Mouse (Mus musculus): ENCODE results near the gene Shc2. TPM values are rescaled to one million over a fixed set of nuclear protein-coding genes. Genes with fewer than 3 reads are reported as not detected.

Shc2 gene
- polyA plus RNA-seq, 1 experiment from 2014 or later, result 2.1 TPM

GRCm38 (mm10) chr10:79670071-79670888 lies 32.6 kb upstream of the Shc2 start:
- peak overlapping the region; percentile 99 for H3K4me3 ChIP-seq (ENCODE audit: low read depth, low read length)
- H3K9me3 ChIP-seq (ENCODE audit: control insufficient read depth, low read length), result no peaks in the 10 kb centered on the region
- 0 out of 2 replicates have a peak overlapping the region, but pooled peaks have one; percentile 88 for H3K27ac ChIP-seq (ENCODE audit: low read depth, low read length)
- peak overlapping the region; percentile 91 for H3K4me2 ChIP-seq
- ATAC-seq (replicated peaks; ENCODE audit: low FRiP score) (peak; percentile 19; the same call in 1 of the 2 replicates), DNase-seq (ENCODE audit: low spot score) (no peak)
- peak overlapping the region; percentile 86 for H3K9ac ChIP-seq (ENCODE audit: low read depth, low read length)
- H3K36me3 ChIP-seq (ENCODE audit: control insufficient read depth, insufficient read depth, low read length), result 0 out of 2 replicates have a peak, but pooled peaks cover 2% of the 10 kb centered on the region
- peaks cover 10% of the 10 kb centered on the region for H3K4me1 ChIP-seq (replicated peaks; ENCODE audit: control insufficient read depth, insufficient read depth, low read length)
- no peaks in the 10 kb centered on the region for H3K27me3 ChIP-seq (replicated peaks; ENCODE audit: control insufficient read depth, insufficient read depth, low read length)
- WGBS, result 34% methylated on average over 15 of the region's 15 CpGs

DNA sequence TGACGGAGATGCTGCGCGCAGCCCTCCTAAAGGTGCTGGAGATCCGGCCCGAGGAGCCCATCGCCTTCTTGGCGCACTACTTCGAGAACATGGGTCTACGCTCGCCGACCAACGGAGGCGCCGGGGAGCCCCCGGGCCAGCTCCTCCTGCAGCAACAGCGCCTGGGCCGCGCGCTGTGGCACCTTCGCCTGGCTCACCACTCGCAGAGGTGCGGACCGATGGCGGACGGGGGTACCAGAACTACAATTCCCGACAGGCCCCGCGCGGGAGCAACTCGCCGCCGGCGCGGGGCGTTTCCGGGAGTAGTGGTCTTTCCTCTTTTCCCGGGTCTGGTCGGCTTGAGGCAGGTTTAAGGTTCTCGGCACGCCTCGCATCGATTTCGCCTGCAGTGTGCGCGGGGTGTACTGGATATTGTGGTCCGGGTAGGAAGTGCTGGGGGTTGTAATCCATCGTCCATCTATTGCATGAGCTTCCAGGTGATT lies 31.9 kb upstream of the Shc2 start:
- ATAC-seq (replicated peaks; ENCODE audit: low FRiP score), result peak; percentile 58
- Histone ChIP-seq H3K36me3 (ENCODE audit: control insufficient read depth, insufficient read depth, low read length) (0 out of 2 replicates have a peak, but pooled peaks cover 2% of the 10 kb centered on the region), H3K27me3 (replicated peaks; ENCODE audit: control insufficient read depth, insufficient read depth, low read length) (no peaks in the 10 kb centered on the region), H3K9me3 (ENCODE audit: control insufficient read depth, low read length) (no peaks in the 10 kb centered on the region), H3K27ac (ENCODE audit: low read depth, low read length) (peak overlapping the region; percentile 88), H3K4me1 (replicated peaks; ENCODE audit: control insufficient read depth, insufficient read depth, low read length) (peaks cover 10% of the 10 kb centered on the region), H3K4me2 (peak overlapping the region; percentile 91), H3K9ac (ENCODE audit: low read depth, low read length) (peak overlapping the region; percentile 86), H3K4me3 (ENCODE audit: low read depth, low read length) (peak overlapping the region; percentile 99)
- peak; percentile 88 for DNase-seq (ENCODE audit: low spot score)
- WGBS, result under 1% methylated on average over 47 of the region's 47 CpGs

DNA sequence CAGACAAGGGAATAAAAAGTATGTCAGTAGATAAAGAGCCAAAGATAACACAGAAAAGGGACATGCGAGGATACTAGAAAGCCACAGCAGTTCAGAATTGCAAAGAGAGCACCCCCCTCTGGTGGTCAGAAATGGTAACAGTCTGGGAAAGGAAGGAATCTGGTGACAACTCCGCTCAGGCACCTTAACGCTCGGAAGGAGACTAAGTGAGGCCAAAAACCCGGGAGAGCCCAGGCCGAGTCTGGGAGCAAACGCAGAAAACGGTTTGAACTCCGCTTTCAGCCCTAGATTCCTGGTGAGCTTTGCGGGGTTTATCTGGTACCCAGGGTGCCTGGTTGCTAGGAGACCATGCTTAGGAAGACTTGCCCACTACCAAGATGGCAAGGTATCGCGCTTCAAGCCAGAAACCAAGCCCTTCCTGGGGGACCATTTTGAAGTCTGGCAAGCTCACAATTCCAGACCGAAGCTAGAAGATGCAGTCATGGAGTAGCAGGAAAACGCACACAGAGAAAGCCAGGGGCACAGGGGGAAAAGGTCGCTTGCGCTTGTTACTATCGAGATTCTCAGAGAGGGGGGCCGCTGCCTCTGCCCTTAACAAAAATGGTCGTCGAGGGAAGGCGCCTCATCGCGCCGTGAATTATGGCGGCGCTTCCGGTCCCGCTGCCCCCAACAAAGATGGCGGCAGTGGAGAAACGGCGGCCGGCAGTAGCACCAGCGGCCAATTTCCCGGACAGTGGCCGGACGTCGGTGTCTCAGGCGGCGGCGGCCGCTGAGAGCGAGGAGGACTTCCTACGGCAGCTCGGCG lies 31.3 kb upstream of the Shc2 start, which contains the start of gene Tpgs1:
Gene Tpgs1, plus strand, starts transcription at position 599 of the 805 bp plus-strand sequence.
- H3K4me2 ChIP-seq, result peak within 1 kb of the TSS; percentile 91
- H3K27ac ChIP-seq (ENCODE audit: low read depth, low read length), result peak within 1 kb of the TSS; percentile 88
- WGBS, result under 1% methylated on average over 45 of the region's 45 CpGs
- H3K9me3 ChIP-seq (ENCODE audit: control insufficient read depth, low read length), result no peaks in the 10 kb centered on the region
- H3K4me3 ChIP-seq (ENCODE audit: low read depth, low read length), result peak within 1 kb of the TSS; percentile 99
- H3K36me3 ChIP-seq (ENCODE audit: control insufficient read depth, insufficient read depth, low read length), result 0 out of 2 replicates have a peak, but pooled peaks cover 2% of the 10 kb centered on the region
- H3K27me3 ChIP-seq (replicated peaks; ENCODE audit: control insufficient read depth, insufficient read depth, low read length), result no peaks in the 10 kb centered on the region
- peaks cover 13% of the 10 kb centered on the region for H3K4me1 ChIP-seq (replicated peaks; ENCODE audit: control insufficient read depth, insufficient read depth, low read length)
- peak within 1 kb of the TSS; percentile 86 for H3K9ac ChIP-seq (ENCODE audit: low read depth, low read length)
- DNase-seq (ENCODE audit: low spot score), result peak; percentile 94
- ATAC-seq (replicated peaks; ENCODE audit: low FRiP score), result peak; percentile 74

DNA sequence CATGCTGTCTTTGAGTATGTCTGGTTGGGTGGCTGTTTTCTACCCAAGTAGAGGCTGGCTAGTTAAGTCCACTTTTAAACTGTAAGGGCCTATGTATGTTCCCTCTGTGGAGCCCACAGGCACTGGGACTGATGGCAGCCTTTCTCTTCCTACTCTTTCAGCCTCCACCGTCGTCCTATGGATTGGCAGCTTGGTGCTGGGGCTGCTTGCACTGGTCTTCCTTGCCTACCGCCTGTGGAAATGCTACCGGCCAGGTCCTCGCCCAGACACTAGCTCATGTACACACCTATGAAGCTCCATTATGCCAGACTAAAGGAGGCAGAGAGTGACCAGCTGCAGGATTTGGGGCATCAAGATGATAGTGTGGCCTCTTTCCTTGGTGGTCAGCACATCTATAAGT lies 30.4 kb upstream of the Shc2 start:
- Histone ChIP-seq H3K4me3 (ENCODE audit: low read depth, low read length) (no peak overlapping the region), H3K27ac (ENCODE audit: low read depth, low read length) (no peak overlapping the region), H3K4me2 (no peak overlapping the region), H3K27me3 (replicated peaks; ENCODE audit: control insufficient read depth, insufficient read depth, low read length) (no peaks in the 10 kb centered on the region), H3K4me1 (replicated peaks; ENCODE audit: control insufficient read depth, insufficient read depth, low read length) (peaks cover 13% of the 10 kb centered on the region), H3K36me3 (ENCODE audit: control insufficient read depth, insufficient read depth, low read length) (no peaks in the 10 kb centered on the region), H3K9ac (ENCODE audit: low read depth, low read length) (no peak overlapping the region), H3K9me3 (ENCODE audit: control insufficient read depth, low read length) (no peaks in the 10 kb centered on the region)
- ATAC-seq (replicated peaks; ENCODE audit: low FRiP score) (no peak), DNase-seq (ENCODE audit: low spot score) (no peak)
- WGBS, result 76% methylated on average over 5 of the region's 5 CpGs

DNA sequence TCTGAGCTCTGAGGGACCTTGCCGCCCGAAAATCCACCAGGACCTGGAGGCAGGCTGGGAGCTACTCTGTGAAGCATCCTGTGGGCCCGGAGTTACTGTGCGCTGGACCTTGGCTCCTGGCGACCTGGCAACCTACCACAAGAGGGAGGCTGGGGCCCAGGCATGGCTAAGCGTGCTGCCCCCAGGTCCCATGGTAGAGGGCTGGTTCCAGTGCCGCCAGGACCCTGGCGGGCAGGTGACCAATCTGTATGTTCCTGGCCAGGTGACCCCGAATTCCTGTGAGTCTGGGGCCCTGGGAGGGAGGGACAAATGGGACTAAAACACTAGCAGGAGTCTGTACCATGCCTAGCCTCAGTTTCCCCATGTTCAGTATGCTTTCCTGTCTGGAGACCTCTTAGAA lies 28.8 kb upstream of the Shc2 start:
- Histone ChIP-seq H3K9me3 (ENCODE audit: control insufficient read depth, low read length) (no peaks in the 10 kb centered on the region), H3K4me3 (ENCODE audit: low read depth, low read length) (no peak overlapping the region), H3K27me3 (replicated peaks; ENCODE audit: control insufficient read depth, insufficient read depth, low read length) (no peaks in the 10 kb centered on the region), H3K4me1 (replicated peaks; ENCODE audit: control insufficient read depth, insufficient read depth, low read length) (peaks cover 13% of the 10 kb centered on the region), H3K27ac (ENCODE audit: low read depth, low read length) (no peak overlapping the region), H3K9ac (ENCODE audit: low read depth, low read length) (no peak overlapping the region), H3K4me2 (no peak overlapping the region), H3K36me3 (ENCODE audit: control insufficient read depth, insufficient read depth, low read length) (no peaks in the 10 kb centered on the region)
- no peak for DNase-seq (ENCODE audit: low spot score)
- ATAC-seq (replicated peaks; ENCODE audit: low FRiP score), result no peak
- WGBS, result 56% methylated on average over 9 of the region's 9 CpGs

DNA sequence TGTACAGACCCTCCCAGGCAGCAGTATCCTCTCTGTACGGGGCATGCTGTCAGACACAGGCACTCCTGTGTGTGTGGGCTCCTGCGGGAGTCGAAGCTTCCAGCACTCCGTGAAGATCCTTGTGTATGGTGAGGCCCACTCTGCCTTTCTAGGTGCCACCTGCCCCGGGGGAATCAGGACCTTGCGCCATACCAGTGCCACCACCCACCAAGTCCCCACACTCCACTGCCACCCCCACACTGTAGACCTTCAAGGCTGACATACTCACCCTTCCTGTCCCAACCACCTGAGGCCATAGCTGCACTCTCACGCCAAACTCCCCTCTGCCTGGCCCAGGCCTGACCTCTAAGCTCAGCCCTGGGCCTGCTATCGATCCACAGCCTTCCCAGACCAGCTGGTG lies 27.3 kb upstream of the Shc2 start:
- 83% methylated on average over 8 of the region's 8 CpGs for WGBS
- Histone ChIP-seq H3K4me3 (ENCODE audit: low read depth, low read length) (no peak overlapping the region), H3K4me1 (replicated peaks; ENCODE audit: control insufficient read depth, insufficient read depth, low read length) (peaks cover 2% of the 10 kb centered on the region), H3K27ac (ENCODE audit: low read depth, low read length) (no peak overlapping the region), H3K9ac (ENCODE audit: low read depth, low read length) (no peak overlapping the region), H3K36me3 (ENCODE audit: control insufficient read depth, insufficient read depth, low read length) (no peaks in the 10 kb centered on the region), H3K4me2 (no peak overlapping the region), H3K27me3 (replicated peaks; ENCODE audit: control insufficient read depth, insufficient read depth, low read length) (no peaks in the 10 kb centered on the region), H3K9me3 (ENCODE audit: control insufficient read depth, low read length) (no peaks in the 10 kb centered on the region)
- ATAC-seq (replicated peaks; ENCODE audit: low FRiP score) (no peak), DNase-seq (ENCODE audit: low spot score) (no peak)

DNA sequence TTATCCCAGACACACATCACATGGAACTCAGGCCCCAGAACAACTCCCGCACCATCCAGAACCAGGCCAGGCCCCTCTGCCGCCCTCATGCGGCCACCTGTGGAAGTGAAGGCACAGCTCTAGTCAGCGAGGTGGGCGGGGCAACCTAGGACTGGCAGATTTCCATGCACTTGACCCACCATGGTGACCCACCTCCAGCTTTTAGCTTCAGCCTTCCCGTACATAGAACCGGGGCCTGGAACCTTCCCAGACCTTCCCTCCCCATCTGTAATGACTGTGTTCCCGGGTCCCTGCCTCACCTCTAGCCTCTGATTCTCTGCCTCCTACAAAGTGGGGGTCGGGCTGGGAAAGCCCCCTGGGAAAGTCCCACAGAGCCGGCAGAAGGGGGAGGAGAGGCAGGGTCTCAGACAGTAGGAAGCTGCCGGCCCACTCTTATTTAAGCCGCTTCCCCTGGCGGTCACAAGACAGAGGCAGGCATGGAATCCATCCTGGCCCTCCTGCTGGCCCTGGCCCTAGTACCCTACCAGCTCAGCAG lies 26.5 kb upstream of the Shc2 start, which contains the start of gene Madcam1:
Gene Madcam1, plus strand, starts transcription at position 429 of the 535 bp plus-strand sequence.
- H3K4me1 ChIP-seq (replicated peaks; ENCODE audit: control insufficient read depth, insufficient read depth, low read length), result peaks cover 2% of the 10 kb centered on the region; the same call in 1 of the 2 replicates
- H3K4me3 ChIP-seq (ENCODE audit: low read depth, low read length), result no peak within 1 kb of the TSS
- DNase-seq (ENCODE audit: low spot score) (peak; percentile 75), ATAC-seq (replicated peaks; ENCODE audit: low FRiP score) (peak; percentile 40; the same call in 1 of the 2 replicates)
- H3K27ac ChIP-seq (ENCODE audit: low read depth, low read length), result no peak within 1 kb of the TSS
- no peaks in the 10 kb centered on the region for H3K9me3 ChIP-seq (ENCODE audit: control insufficient read depth, low read length)
- WGBS, result 15% methylated on average over 13 of the region's 13 CpGs
- no peaks in the 10 kb centered on the region for H3K36me3 ChIP-seq (ENCODE audit: control insufficient read depth, insufficient read depth, low read length)
- no peak within 1 kb of the TSS for H3K4me2 ChIP-seq
- no peak within 1 kb of the TSS for H3K9ac ChIP-seq (ENCODE audit: low read depth, low read length)
- no peaks in the 10 kb centered on the region for H3K27me3 ChIP-seq (replicated peaks; ENCODE audit: control insufficient read depth, insufficient read depth, low read length)

DNA sequence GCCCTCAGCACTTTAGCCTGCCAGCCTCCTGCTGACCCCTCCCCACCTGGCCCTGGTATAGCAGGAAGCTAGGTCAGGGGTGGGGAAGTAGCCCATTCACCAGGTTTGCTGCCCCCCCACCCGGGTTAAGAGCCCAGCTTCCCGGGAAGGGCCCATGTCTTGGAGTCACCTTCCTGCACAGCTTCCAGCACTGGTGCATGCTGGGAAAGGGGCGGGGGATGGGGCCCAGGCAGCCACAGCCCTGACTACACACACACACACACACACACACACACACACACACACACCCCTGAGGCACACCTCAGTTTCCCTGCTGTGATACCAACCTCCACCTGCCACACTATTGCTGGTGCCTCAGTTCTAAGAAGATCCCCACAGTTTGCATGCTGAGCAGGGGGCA lies 24.1 kb upstream of the Shc2 start:
- H3K9me3 ChIP-seq (ENCODE audit: control insufficient read depth, low read length), result no peaks in the 10 kb centered on the region
- DNase-seq (ENCODE audit: low spot score), result no peak
- H3K27me3 ChIP-seq (replicated peaks; ENCODE audit: control insufficient read depth, insufficient read depth, low read length), result no peaks in the 10 kb centered on the region
- peaks cover 2% of the 10 kb centered on the region; the same call in 1 of the 2 replicates for H3K4me1 ChIP-seq (replicated peaks; ENCODE audit: control insufficient read depth, insufficient read depth, low read length)
- H3K27ac ChIP-seq (ENCODE audit: low read depth, low read length), result no peak overlapping the region
- WGBS, result 42% methylated on average over 3 of the region's 3 CpGs
- no peak for ATAC-seq (replicated peaks; ENCODE audit: low FRiP score)
- H3K4me2 ChIP-seq, result no peak overlapping the region
- no peak overlapping the region for H3K4me3 ChIP-seq (ENCODE audit: low read depth, low read length)
- no peak overlapping the region for H3K9ac ChIP-seq (ENCODE audit: low read depth, low read length)
- no peaks in the 10 kb centered on the region for H3K36me3 ChIP-seq (ENCODE audit: control insufficient read depth, insufficient read depth, low read length)
